Mouse (Mus musculus): ENCODE data around the gene Pcbd2.

DNA sequence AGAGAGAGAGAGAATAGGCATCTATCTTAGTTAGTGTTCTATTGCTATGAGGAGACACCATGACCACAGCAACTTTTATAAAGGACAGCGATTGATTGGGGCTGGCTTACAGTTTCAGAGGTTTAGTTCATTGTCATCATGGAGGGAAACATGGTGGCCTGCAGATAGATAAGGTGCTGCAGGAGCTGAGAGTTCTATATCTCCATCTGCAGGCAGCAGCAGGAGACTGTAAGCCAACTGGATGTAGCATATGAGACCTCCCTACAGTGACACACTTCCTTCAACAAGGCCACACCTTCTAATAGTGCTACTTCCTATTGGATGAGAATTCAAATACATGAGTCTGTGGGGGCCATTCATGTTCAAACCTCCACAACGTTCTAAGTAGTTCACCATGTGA is 5.0 kb downstream of the Pcbd2 start:
- TF ChIP-seq CTCF (IDR thresholded peaks at IDR 0.05; ENCODE audit: borderline replicate concordance, insufficient read depth, low read depth, low read length) (no peak), POLR2A (IDR thresholded peaks at IDR 0.05; ENCODE audit: borderline replicate concordance, insufficient read depth, low read length) (no peak)
